Mouse (Mus musculus) megakaryocyte-erythroid progenitor cell, adult 5-6 weeks (primary cell): Measurements from ENCODE around the gene Tas2r107. TPM values are rescaled to one million over a fixed set of nuclear protein-coding genes. Genes with fewer than 3 reads are reported as not detected.
"Not testable (repeated sequence)": the region's sequence is repeated elsewhere in the genome, so short reads cannot be mapped to it uniquely, and the experiment has no call there.

ENCODE experiments used
- ATAC-seq: replicated peaks from 2 replicates; pipeline ENCODE4 v1.8.0; 2016; ENCODE audit warnings: mild to moderate bottlenecking, inconsistent platforms; ENCODE audit not compliant: severe bottlenecking, poor library complexity, low FRiP score, low TSS enrichment
- total RNA-seq, 2 experiments: library from RNA; stranded (forward) in 1 of 2; stranded (reverse) in 1 of 2; fragments of 200-1000, 215-1000 nt in 1 of 2; fragments of >200 nt in 1 of 2; fragmentation: Nextera tagmentation in 1 of 2; gene quantifications; 2 replicates each; pipeline ENCODE4 v1.2.3; 2014 to 2017

The Tas2r107 gene
- total RNA-seq (2014; fragmentation: Nextera tagmentation), result not detected in 2 replicates
- total RNA-seq (2017), result not detected in 2 replicates

DNA sequence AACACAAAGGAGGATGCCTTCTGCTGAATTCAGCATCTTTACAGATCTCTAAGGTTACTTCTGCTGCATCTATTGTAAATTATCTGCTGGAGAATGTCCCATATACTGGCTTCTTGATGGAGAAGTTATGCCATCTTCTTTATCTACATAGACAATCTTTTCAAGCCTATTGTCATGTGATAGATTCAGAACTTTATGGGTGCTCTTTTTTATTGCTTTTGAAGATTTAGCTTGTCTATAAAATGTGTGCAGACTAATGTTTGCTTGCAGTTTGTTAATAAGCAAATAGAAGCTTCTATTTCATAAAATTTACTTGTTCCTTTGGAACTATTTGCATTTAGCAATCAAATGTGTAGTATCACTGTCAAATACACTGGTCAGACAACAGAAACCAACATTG, at the start of gene Tas2r107:
Gene Tas2r107, minus strand, starts transcription at position 101 of the 400 bp plus-strand sequence.
- no peak for ATAC-seq

DNA sequence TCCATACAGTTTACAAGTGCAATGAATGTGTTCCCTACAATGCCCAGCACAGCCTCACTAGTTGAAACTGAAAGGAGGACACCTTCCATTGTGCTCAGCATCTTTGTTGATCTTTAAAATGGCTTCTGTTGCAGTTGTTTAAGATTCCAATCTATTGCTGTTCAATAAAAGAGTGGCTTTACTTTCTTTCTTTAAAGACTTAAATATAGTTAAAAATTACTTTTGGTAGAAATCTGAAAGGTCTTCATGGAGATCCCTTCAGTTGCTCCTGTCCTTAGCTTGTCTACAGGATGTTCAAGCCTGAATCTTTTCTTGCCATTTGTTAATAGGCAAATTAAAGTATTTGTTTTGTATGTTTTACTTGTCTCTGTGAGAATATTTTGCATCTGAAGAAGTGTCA, 30.0 kb upstream of the Tas2r107 start, which contains the start of gene Tas2r114:
Gene Tas2r114, minus strand, starts transcription at position 101 of the 400 bp plus-strand sequence.
- no peak for ATAC-seq

DNA sequence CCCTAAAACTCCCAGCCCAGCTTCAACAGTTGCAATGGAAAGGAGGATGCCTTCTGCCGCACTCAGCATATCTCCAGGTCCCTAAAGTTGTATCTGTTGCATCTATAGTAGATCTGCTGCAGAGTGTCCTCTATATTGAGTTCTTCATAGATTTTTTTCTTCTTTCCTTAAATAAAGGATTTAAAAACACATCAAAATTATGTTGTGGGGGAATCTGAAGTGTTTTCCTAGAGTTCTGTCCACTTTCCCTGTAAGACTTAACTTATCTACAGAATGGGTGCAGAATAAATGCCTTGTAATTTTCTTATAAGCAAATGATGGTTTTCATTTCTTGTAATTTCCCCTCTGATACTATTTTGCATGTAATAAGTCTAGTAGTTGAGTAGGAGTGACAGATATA, 27.4 kb upstream of the Tas2r107 start, which contains the start of gene Tas2r105:
Gene Tas2r105, minus strand, starts transcription at position 101 of the 400 bp plus-strand sequence.
- ATAC-seq, result no peak

DNA sequence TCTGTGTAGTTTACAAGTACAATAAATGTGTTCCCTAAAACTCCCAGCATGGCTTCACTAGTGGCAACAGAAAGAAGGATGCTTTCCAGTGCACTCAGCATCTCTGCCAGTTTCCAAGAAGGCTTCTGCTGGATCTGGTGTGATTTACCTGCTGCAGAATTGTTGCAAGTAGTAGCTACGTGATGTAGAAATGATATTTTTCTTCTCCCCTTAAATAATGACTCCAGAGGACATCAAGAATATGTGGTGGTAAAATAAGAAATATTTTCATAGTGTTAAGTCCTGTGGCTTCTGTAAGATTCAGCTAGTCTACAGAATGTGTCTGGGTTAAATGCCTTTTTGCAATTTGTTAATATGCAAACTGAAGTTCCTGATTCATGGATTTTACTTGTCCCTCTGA, 25.7 kb upstream of the Tas2r107 start, which contains the start of gene Tas2r104:
Gene Tas2r104, minus strand, starts transcription at position 101 of the 400 bp plus-strand sequence.
- ATAC-seq, result no peak

DNA sequence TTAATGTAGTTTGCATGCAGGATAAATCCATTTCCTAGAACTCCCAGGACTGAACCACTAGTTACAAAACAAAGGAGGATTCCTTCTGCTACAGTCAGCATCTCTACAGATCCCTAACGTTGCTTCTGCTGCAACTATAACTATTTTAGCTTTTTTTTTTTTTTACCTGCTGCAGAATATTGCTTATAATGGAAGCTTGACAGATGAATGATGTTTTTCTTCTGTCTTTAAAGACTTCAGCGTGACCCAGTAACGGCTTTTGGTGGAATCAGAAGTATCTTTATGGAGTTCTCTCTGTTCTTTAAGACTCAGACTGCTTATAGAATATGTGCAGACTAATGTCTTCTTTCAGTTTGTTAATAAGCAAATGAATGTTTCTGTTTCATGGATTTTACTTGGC, 18.8 kb upstream of the Tas2r107 start, which contains the start of gene Tas2r106:
Gene Tas2r106, minus strand, starts transcription at position 101 of the 400 bp plus-strand sequence.
- ATAC-seq, result no peak

DNA sequence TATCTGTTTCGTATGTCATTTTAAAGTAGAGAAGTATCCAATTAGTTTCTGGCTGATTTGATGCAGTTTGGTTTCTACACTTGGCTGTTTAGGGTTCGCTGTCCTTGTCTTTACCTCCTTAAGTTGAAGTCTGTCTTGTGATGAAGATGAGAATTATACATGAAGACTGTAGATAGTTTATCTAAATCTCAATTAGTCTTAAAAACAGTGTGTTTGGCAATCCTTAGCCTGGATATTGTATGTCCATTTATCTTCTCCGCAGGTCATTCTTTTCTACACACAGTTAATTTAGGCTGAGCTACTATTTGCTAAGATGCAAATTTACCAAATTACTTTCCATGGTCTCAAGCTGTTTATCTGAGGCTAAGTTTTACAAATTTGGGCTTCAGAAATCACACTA, 29.1 kb downstream of the Tas2r107 start, which contains the start of gene Tas2r130:
Gene Tas2r130, minus strand, starts transcription at position 101 of the 400 bp plus-strand sequence.
- ATAC-seq, result no peak

DNA sequence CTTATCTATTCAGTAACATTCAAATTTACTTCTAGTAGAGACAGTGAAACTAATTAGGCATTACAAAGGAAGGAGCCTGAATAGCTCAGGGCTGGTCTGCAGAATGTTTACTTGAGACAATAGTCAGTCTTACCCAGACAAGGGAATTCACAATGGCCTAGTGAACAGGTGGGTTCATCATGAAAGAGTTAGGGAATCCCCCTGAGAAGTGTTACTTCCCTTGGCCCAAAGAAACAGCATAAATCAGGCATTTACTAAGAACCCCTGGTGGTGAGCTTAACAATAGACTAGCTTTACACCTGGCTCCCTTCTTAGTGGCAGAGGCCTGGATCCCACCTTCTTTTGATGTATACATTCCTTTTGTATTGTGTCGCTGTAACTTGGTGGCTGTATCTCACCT, 50.0 kb downstream of the Tas2r107 start:
- ATAC-seq, result not testable (repeated sequence)

Other genes with a start within 250 kb of the Tas2r107 start
- gene 5430401F13Rik, start 173.7 kb downstream of the Tas2r107 start, total RNA-seq (2014; fragmentation: Nextera tagmentation), result not detected in 2 replicates
- not detected in 2 replicates for gene 5430401F13Rik, start 173.7 kb downstream of the Tas2r107 start, total RNA-seq (2017)
- gene Gm6619, start 173.7 kb downstream of the Tas2r107 start, total RNA-seq (2014; fragmentation: Nextera tagmentation), result not detected in 2 replicates
- gene Gm6619, start 173.7 kb downstream of the Tas2r107 start, total RNA-seq (2017), result not detected in 2 replicates
- not detected in 2 replicates for gene Tas2r130, start 29.2 kb downstream of the Tas2r107 start, total RNA-seq (2014; fragmentation: Nextera tagmentation)
- gene Tas2r130, start 29.2 kb downstream of the Tas2r107 start, total RNA-seq (2017), result not detected in 2 replicates
- not detected in 2 replicates for gene Tas2r106, start 18.7 kb upstream of the Tas2r107 start, total RNA-seq (2014; fragmentation: Nextera tagmentation)
- not detected in 2 replicates for gene Tas2r106, start 18.7 kb upstream of the Tas2r107 start, total RNA-seq (2017)
- gene Tas2r104, start 25.6 kb upstream of the Tas2r107 start, total RNA-seq (2014; fragmentation: Nextera tagmentation), result not detected in 2 replicates
- not detected in 2 replicates for gene Tas2r104, start 25.6 kb upstream of the Tas2r107 start, total RNA-seq (2017)
- gene Tas2r105, start 27.3 kb upstream of the Tas2r107 start, total RNA-seq (2014; fragmentation: Nextera tagmentation), result not detected in 2 replicates
- not detected in 2 replicates for gene Tas2r105, start 27.3 kb upstream of the Tas2r107 start, total RNA-seq (2017)
- gene Tas2r114, start 29.9 kb upstream of the Tas2r107 start, total RNA-seq (2014; fragmentation: Nextera tagmentation), result not detected in 2 replicates
- gene Tas2r114, start 29.9 kb upstream of the Tas2r107 start, total RNA-seq (2017), result not detected in 2 replicates